Mouse (Mus musculus): ENCODE data around the gene Cul4b.
"Not testable (repeated sequence)": the region's sequence is repeated elsewhere in the genome, so short reads cannot be mapped to it uniquely, and the experiment has no call there.

Gene Cul4b

DNA sequence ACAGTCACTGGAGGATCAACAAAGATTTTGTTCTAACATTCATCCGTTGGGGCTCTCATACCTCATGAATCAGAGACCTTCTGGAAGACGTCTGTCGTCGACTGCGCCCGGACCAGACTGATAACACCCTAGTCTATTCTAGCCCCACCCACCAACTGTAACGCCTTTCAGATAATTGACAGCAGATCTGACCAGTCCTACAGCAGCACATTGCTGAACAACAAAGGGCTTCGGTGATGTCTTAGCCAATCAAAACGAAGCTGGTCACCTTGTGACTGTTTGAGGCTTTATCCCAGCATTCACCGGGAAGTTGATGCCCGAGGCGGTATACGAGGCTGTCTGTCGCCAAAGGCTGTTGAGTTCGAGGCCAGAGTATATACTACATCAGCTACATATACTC is at the start of gene Cul4b:
TSS of gene Cul4b (minus strand) at position 119 of the 400 bp plus-strand sequence.
- DNase-seq = no peak

DNA sequence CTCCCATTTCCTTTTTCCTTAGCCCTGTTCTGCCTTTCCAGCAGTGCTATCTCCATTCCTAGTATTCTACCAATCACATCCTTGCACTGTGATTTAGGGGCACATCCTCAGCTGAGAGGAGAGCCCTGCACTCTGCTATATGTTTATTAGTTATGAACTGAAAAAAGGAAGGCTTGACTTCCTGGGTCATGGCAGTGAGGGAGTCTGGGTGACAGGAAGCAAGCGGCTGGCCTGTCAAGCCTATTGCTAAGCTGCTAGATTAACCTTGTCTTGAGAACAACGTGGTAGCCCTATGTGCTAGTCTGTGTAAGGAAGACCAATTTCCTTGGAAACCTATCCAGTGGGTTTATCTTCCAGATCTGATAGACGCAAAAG is 25.0 kb upstream of the Cul4b start:
- DNase-seq = peak; percentile 23

DNA sequence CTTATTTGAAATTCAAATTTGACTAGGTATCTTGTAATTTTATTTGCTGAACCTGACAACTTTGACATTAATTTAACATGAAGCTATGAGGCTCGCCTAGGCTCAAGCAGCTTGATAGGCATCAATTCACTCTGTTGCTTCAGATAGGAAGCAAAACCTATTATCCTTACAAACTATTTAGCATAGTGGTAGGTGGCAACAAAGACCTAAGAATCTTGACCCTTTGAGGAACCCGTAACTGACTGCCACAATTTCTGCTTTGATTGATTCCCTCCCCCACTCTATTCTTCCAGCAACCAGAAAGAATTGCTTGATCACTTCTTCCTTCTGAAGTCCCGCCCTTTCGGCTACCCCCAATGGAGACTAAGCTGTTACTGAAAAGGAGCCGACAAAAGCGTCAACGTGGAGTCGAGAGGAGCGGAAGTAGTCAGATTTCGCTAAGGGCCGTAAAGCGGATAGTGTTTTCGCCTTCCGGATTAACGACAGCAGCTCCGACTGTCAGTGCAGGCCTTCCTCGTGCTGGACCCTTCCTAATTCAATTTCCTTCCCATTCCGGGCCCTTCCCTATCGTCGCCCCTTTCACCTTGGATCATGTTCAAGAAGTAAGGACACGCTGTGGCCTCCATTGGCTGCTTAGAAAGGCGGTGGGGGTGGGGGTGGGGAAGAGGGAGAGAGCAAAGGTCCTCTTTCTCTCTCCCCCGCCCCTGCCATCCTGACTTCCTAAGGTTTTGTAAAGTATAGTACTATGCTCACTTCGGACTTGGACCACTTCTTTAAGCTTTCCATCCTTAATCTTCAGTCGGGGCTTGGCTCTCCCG is 24.4 kb upstream of the Cul4b start, which contains the start of gene Mcts1:
TSS of gene Mcts1 (plus strand) at position 402 of the 818 bp plus-strand sequence.
- DNase-seq = peak; percentile 76

DNA sequence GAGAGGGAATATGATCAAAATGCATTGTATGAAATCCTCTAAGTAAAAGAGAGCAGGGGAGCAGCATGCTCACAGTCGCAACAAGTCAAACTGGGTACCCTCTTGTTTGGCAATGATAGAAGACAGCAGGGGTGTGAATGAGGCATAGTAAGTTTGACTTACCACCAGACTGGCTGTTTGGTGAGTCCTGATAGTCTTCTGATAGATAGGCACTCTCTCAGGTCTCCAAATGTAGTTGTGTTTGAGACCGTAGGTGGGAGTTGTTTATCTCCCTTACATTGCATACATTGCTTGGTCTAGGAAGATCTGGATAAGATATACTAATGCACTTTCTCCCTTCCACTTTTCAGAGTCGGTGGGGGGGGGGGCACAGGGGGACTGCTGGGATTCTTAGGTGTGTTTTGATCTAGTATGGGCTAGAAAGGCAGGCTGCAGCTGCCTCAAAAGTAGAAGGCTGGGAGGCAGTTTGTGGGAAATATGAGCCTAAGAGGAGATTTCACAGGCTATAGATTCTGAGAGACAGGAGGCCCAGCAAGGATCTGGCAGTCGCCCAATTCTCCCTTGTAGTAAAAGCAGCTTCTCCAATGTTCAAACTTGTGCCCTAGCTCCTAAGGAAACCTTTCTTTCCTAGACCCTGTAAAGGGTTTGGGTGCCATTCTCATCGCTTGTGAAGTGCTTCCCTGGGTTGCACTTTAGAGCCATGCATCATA is 17.3 kb upstream of the Cul4b start:
- peak; percentile 40 for DNase-seq

- no peak for DNase-seq
These were observed 15.8 kb upstream of the Cul4b start for GRCm38 (mm10) chrX:38591749-38592148.

DNA sequence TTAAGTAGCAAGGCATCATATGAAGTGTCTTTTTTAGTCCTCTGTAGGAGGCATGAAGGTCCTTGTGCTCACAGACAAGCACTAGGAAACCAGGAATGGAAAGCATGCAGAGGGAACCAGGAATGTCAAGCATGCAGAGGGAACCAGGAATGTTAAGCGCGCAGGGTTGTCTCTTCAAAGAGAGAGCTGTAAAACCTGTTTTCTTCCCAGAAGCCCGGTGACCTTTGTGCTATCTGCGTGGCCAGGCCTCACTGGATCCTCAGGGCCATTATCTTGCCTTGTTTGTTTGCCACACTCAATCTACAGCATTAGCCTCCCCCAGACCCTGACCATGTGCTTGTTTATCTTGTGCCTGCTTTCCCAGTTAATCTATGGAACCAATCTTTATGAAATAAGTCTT is 13.8 kb upstream of the Cul4b start:
- DNase-seq = peak; percentile 39

- no peak for DNase-seq
These were observed 7.3 kb upstream of the Cul4b start for GRCm38 (mm10) chrX:38583261-38583660.

- DNase-seq = no peak
These were observed 5.1 kb upstream of the Cul4b start for GRCm38 (mm10) chrX:38581140-38581539.

GRCm38 (mm10) chrX:38566521-38567205 is 9.3 kb downstream of the Cul4b start:
- no peak for DNase-seq

- no peak for DNase-seq
These were observed 10.8 kb downstream of the Cul4b start for GRCm38 (mm10) chrX:38565176-38565542.

GRCm38 (mm10) chrX:38564542-38565175 is 11.3 kb downstream of the Cul4b start:
- peak; percentile 94 for DNase-seq

GRCm38 (mm10) chrX:38563941-38564541 is 12.0 kb downstream of the Cul4b start:
- peak; percentile 22 for DNase-seq

DNA sequence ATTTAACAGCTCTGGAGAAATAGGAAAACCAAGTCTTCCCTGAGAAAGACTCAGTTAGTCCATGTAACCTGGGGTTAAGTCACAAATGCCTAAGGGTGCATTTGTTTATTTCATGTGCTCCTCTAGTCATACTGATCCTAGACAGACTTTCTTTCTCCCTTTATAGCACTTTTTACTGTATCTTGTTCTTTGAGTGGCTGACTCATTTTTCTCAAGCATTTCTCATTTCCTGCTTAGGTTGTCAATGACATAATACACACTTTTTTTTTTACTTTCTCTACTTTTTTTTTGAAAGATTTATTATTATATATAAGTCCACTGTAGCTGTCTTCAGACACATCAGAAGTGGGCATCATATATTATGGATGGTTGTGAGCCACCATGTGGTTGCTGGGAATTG is 22.7 kb downstream of the Cul4b start:
- no peak for DNase-seq

GRCm38 (mm10) chrX:38514556-38514955 is 61.4 kb downstream of the Cul4b start:
- DNase-seq = peak; percentile 61

DNA sequence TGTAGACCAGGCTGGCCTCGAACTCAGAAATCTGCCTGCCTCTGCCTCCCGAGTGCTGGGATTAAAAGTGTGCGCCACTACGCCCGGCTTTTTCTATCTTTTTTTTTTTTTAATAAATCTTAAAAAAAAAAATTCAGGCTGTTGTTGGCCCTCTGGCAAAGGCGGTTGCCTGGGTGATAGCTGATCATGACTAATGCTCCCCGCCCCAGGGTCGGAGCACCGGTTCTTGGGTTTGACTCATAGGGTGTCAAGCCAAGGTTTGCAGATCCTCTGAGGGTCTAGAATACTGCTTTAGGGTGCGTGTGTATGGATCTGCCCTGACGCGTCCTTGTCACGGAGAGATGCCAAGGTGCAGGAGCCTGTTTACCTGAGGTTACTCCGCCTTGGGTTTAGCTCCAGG is 71.2 kb downstream of the Cul4b start:
- DNase-seq = no peak

- DNase-seq = not testable (repeated sequence)
These were observed 73.8 kb downstream of the Cul4b start for GRCm38 (mm10) chrX:38502182-38502581.

GRCm38 (mm10) chrX:38485464-38485863 is 90.5 kb downstream of the Cul4b start:
- peak; percentile 18 for DNase-seq
